ENCODE assay signal across 8 mouse cellular contexts in genomic region chr17:28141771-28142699, GRCm38 (mm10). TPM values are rescaled to one million over a fixed set of nuclear protein-coding genes. Genes with fewer than 3 reads are reported as not detected.
DNase-seq lines count a peak whose midpoint lies in the region; ATAC-seq and TF ChIP-seq lines count a peak whose summit lies in the region.

TSS of gene Scube3 (plus strand) at chr17:28142141.

- peaks cover 9% of the 10 kb centered on the region; the same call in 1 of the 2 replicates for H3K9me3 ChIP-seq in megakaryocyte, embryonic 14.5 days
- H3K9me3 ChIP-seq in hindbrain, embryonic 12.5 days (replicated peaks): no peaks in the 10 kb centered on the region

- TF ChIP-seq CTCF in cortical plate, adult 2 months (IDR thresholded peaks at IDR 0.05; ENCODE audit: extremely low read depth, insufficient read depth, low read length): no peak

- H3K27me3 ChIP-seq in megakaryocyte, embryonic 14.5 days (replicated peaks): peaks cover 97% of the 10 kb centered on the region
- peaks cover 5% of the 10 kb centered on the region for H3K27me3 ChIP-seq in hindbrain, embryonic 12.5 days

- DNase-seq in testis, postnatal 14 days (ENCODE audit: low spot score): peak; percentile 56
- no peak for DNase-seq in spleen, adult 12 weeks (ENCODE audit: low spot score)
- DNase-seq in ovary, postnatal 10 days (ENCODE audit: low spot score): no peak

- no peaks in the 10 kb centered on the region for H3K36me3 ChIP-seq in megakaryocyte, embryonic 14.5 days (replicated peaks; ENCODE audit: low read length)
- H3K36me3 ChIP-seq in hindbrain, embryonic 12.5 days: no peaks in the 10 kb centered on the region

- no peak for ATAC-seq in megakaryocyte, adult 5-6 weeks (ENCODE audit: poor library complexity, severe bottlenecking)
- ATAC-seq in hindbrain, embryonic 12.5 days (ENCODE audit: low FRiP score): peak; percentile 51
- ATAC-seq in megakaryocyte progenitor cell, adult 5-6 weeks (replicated peaks; ENCODE audit: poor library complexity): peak; percentile 62

- peak within 1 kb of the TSS; percentile 96 for H3K9ac ChIP-seq in hindbrain, embryonic 12.5 days

- peak within 1 kb of the TSS; percentile 97 for H3K4me2 ChIP-seq in hindbrain, embryonic 12.5 days (replicated peaks)

- H3K4me1 ChIP-seq in megakaryocyte, embryonic 14.5 days: peaks cover 32% of the 10 kb centered on the region
- no peaks in the 10 kb centered on the region for H3K4me1 ChIP-seq in cortical plate, adult 2 months (ENCODE audit: control insufficient read depth, insufficient read depth, low read length)
- H3K4me1 ChIP-seq in hindbrain, embryonic 12.5 days: peaks cover 63% of the 10 kb centered on the region

- H3K4me3 ChIP-seq in megakaryocyte, embryonic 14.5 days (replicated peaks): peak within 1 kb of the TSS; percentile 88
- H3K4me3 ChIP-seq in cortical plate, adult 2 months (ENCODE audit: insufficient read depth, low read length): peak within 1 kb of the TSS; percentile 26
- H3K4me3 ChIP-seq in hindbrain, embryonic 12.5 days: peak within 1 kb of the TSS; percentile 80

- under 1% methylated on average over 73 of the region's 97 CpGs for WGBS in hindbrain, embryonic 12.5 days

- no peak for TF ChIP-seq POLR2A in cortical plate, adult 2 months (IDR thresholded peaks at IDR 0.05; ENCODE audit: extremely low read depth, insufficient read depth, low read length)

- no peak within 1 kb of the TSS for H3K27ac ChIP-seq in cortical plate, adult 2 months (ENCODE audit: insufficient read depth, low read length)
- peak within 1 kb of the TSS; percentile 96 for H3K27ac ChIP-seq in hindbrain, embryonic 12.5 days

RNA-seq across cellular contexts. Expression of gene Scube3, which starts in this region (rescaled TPM):
- polyA plus RNA-seq in megakaryocyte, embryonic 14.5 days (2012; ENCODE audit: insufficient read depth, low replicate concordance): 0.54 TPM in 1 of 2 replicates, not detected in the other
- not detected in 2 replicates for total RNA-seq in megakaryocyte, adult 5-6 weeks (2015)
- total RNA-seq in megakaryocyte, adult 5-6 weeks (2017): not detected in 2 replicates
- polyA plus RNA-seq in cortical plate, adult 2 months (2012; rRNA removed): 0.64 and 3.0 TPM in 2 replicates
- polyA plus RNA-seq in hindbrain, embryonic 12.5 days (2016; fragmentation: Nextera tagmentation; extraction: Ambion mirVana): 11.1 and 12.4 TPM in 2 replicates
- total RNA-seq in megakaryocyte progenitor cell, adult 5-6 weeks (2015): 0.02 and 0.07 TPM in 2 replicates
- 0.08 and 0.14 TPM in 2 replicates for total RNA-seq in megakaryocyte progenitor cell, adult 5-6 weeks (2017)

Comparison
In these comparisons a context has a peak if more than half of its experiments do, and no peak if none do; other contexts are left out.
1. Peak in ATAC-seq in megakaryocyte progenitor cell, adult 5-6 weeks; RNA of the gene not detected or under 1 TPM.
2. H3K4me3 ChIP-seq: peak in every context shown above with its lines; median percentile 88 in megakaryocyte, embryonic 14.5 days; 80 in hindbrain, embryonic 12.5 days; 26 in cortical plate, adult 2 months.